Mouse (Mus musculus): ENCODE results near the gene Phf21a.

- TF ChIP-seq CTCF (IDR thresholded peaks at IDR 0.05; ENCODE audit: extremely low read depth, insufficient read depth, insufficient read length, insufficient replicate concordance) (no peak), POLR2A (IDR thresholded peaks at IDR 0.05; ENCODE audit: low read depth, low read length) (no peak)
Measured at GRCm38 (mm10) chr2:92377320-92377719, 284.4 kb downstream of the Phf21a start.

Measured in spleen, adult 2 months (tissue).